Mouse (Mus musculus) kidney, adult 2 months (tissue): Measurements from ENCODE around the gene Ldb2. TPM values are rescaled to one million over a fixed set of nuclear protein-coding genes. Genes with fewer than 3 reads are reported as not detected.

ENCODE experiments used
- DNase-seq: peaks from one replicate; pipeline ENCODE4 v3.0.0; 2021
- H3K27ac ChIP-seq: fragments of 200-500 bp; 2 replicates; pipeline ENCODE4 v1.5.1; 2012; ENCODE audit warnings: low read depth, low read length, control low read depth, inconsistent platforms; ENCODE audit not compliant: insufficient read depth
- H3K27me3 ChIP-seq: fragments of 200-500 bp; replicated peaks from 2 replicates; pipeline ENCODE4 v1.6.1; 2012; ENCODE audit warnings: mild to moderate bottlenecking, moderate library complexity, low read length, inconsistent platforms; ENCODE audit not compliant: control insufficient read depth, insufficient read depth
- H3K36me3 ChIP-seq: fragments of 200-500 bp; 2 replicates; pipeline ENCODE4 v1.6.1; 2012; ENCODE audit warnings: mild to moderate bottlenecking, moderate library complexity, low read length, inconsistent platforms; ENCODE audit not compliant: control insufficient read depth, insufficient read depth
- H3K4me1 ChIP-seq: fragments of 200-500 bp; 2 replicates; pipeline ENCODE4 v1.6.1; 2011; ENCODE audit warnings: low read length; ENCODE audit not compliant: control insufficient read depth, insufficient read depth
- H3K4me3 ChIP-seq: fragments of 200-500 bp; 2 replicates; pipeline ENCODE4 v1.5.1; 2011; ENCODE audit warnings: mild to moderate bottlenecking, low read depth, low read length, control low read depth; ENCODE audit not compliant: insufficient read depth
- CTCF ChIP-seq: fragments of 200-500 bp; conservative IDR thresholded peaks from 2 replicates; pipeline ENCODE4 v1.5.1; 2011; ENCODE audit warnings: low read depth, mild to moderate bottlenecking, control low read depth, low read length, moderate library complexity, mixed read lengths; ENCODE audit not compliant: insufficient read depth, insufficient read length
- POLR2A ChIP-seq: fragments of 200-500 bp; IDR thresholded peaks from one replicate; pipeline ENCODE4 v1.6.1; 2011; ENCODE audit warnings: low read depth, low read length, control low read depth
- WGBS: fragments of 180-500 bp; shearing (Covaris S2); methylation state at CpG from one replicate; pipeline ENCODE4 v1.1.7; 2018; 5-methylcytosine and 5-hydroxymethylcytosine counted together
- polyA plus RNA-seq: library from polyadenylated mRNA; depleted of rRNA; stranded (reverse); fragments of >200 nt; gene quantifications from 2 replicates; pipeline ENCODE4 v1.2.3, GENCODE M21; 2012

Gene Ldb2
- polyA plus RNA-seq, 1 experiment: 55.0 TPM

DNA sequence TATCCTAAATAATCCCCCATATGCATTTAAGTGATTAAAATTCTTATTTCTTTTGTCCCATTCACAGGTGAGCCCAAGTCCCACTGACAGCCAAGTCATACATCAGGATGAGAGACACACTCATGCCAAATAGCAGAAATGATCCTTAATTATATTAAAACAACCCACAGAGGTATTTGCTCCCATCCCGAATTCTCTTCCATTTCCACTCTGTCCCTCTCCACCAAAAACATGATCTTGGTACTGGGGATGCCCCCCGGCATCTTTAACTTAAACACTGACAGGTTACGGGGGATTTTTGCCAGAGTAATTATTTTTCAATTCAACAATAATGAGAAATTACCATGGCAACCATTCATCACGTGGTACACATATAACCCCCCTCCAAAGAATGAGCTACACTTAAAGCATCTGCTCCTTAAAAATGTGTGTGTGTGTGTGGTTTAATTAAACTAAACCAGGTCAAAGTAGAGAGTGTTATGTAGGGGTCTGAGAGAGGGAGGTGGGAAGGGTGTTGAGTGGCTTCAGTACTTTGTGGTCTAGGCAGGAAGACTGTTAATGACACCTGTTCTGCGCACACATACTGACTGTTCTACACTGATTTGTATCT is 123.2 kb downstream of the Ldb2 start:
- no peak for DNase-seq
- no peak overlapping the region for H3K27ac ChIP-seq
- H3K36me3 ChIP-seq: no peaks in the 10 kb centered on the region
- TF ChIP-seq POLR2A (no peak), CTCF (no peak)
- H3K4me3 ChIP-seq: no peak overlapping the region
- 88% methylated on average over 5 of the region's 5 CpGs for WGBS
- no peaks in the 10 kb centered on the region for H3K4me1 ChIP-seq
- H3K27me3 ChIP-seq: no peaks in the 10 kb centered on the region

- H3K27ac ChIP-seq: peak overlapping the region; percentile 76; the same call in 1 of the 2 replicates
- no peaks in the 10 kb centered on the region for H3K4me1 ChIP-seq
- no peaks in the 10 kb centered on the region for H3K27me3 ChIP-seq
- no peak overlapping the region for H3K4me3 ChIP-seq
- peak; percentile 58 for DNase-seq
- no peaks in the 10 kb centered on the region for H3K36me3 ChIP-seq
- TF ChIP-seq POLR2A: no peak
- TF ChIP-seq CTCF: no peak
- WGBS: 24% methylated on average over 2 of the region's 2 CpGs
Measured at GRCm38 (mm10) chr5:44670336-44670735, 129.1 kb downstream of the Ldb2 start.

- 77% methylated on average over 3 of the region's 3 CpGs for WGBS
- no peaks in the 10 kb centered on the region for H3K4me1 ChIP-seq
- TF ChIP-seq POLR2A: no peak
- no peak for TF ChIP-seq CTCF
- no peaks in the 10 kb centered on the region for H3K36me3 ChIP-seq
- H3K4me3 ChIP-seq: no peak overlapping the region
- DNase-seq: no peak
- no peak overlapping the region for H3K27ac ChIP-seq
- no peaks in the 10 kb centered on the region for H3K27me3 ChIP-seq
Measured at GRCm38 (mm10) chr5:44667907-44668306, 131.6 kb downstream of the Ldb2 start.

DNA sequence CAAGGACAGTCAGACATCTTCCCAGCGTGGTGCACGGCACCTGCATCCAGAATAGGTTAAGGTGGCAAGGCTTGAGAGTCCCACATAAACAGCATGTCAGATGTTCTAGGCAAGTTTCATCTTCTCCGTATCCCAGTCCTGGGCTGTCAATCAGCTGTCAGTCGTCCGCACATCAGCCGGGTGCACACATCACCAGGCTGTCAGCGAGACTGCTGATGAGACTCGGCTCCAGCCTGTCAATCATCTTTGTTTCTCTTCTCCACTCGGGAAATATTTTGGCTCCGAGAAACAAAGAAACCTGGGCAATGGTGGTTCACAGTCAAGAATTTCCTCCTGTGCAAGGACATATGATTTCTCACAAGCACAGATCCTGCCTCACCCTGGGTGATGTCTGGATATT is 132.1 kb downstream of the Ldb2 start:
- no peak for DNase-seq
- TF ChIP-seq POLR2A: no peak
- TF ChIP-seq CTCF: no peak
- Histone ChIP-seq H3K27ac (no peak overlapping the region), H3K27me3 (no peaks in the 10 kb centered on the region), H3K36me3 (no peaks in the 10 kb centered on the region), H3K4me3 (no peak overlapping the region), H3K4me1 (no peaks in the 10 kb centered on the region)
- 88% methylated on average over 10 of the region's 10 CpGs for WGBS

DNA sequence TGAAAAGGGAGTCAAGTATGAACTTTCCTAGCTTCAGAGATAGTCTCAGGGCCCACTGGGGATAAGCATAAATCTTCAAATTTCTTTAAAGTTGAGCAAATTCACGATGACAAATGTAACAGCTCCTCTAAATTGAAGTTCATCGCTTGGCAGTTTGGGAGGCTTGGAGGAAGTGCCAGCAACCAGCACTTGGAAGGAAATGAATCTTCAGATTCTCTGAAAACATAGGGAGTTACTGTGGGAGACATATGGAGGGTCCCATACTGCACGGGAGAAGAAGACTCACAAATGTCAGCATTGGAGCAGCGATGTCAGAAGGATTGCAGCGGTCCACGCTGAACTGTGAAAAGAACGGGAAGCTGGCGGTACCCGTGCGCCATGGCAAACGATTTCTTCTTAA is 139.8 kb downstream of the Ldb2 start:
- no peak for DNase-seq
- TF ChIP-seq CTCF: no peak
- no peak for TF ChIP-seq POLR2A
- Histone ChIP-seq H3K4me3 (no peak overlapping the region), H3K27me3 (no peaks in the 10 kb centered on the region), H3K4me1 (no peaks in the 10 kb centered on the region), H3K27ac (no peak overlapping the region), H3K36me3 (no peaks in the 10 kb centered on the region)
- 77% methylated on average over 11 of the region's 11 CpGs for WGBS

- Histone ChIP-seq H3K36me3 (no peaks in the 10 kb centered on the region), H3K4me3 (no peak overlapping the region), H3K27ac (no peak overlapping the region), H3K27me3 (no peaks in the 10 kb centered on the region), H3K4me1 (no peaks in the 10 kb centered on the region)
- no peak for DNase-seq
- 91% methylated on average over 1 of the region's 1 CpGs for WGBS
- TF ChIP-seq POLR2A (no peak), CTCF (no peak)
Measured at GRCm38 (mm10) chr5:44656707-44657106, 142.8 kb downstream of the Ldb2 start.

- peak overlapping the region; percentile 50; the same call in 1 of the 2 replicates for H3K27ac ChIP-seq
- 31% methylated on average over 9 of the region's 9 CpGs for WGBS
- TF ChIP-seq CTCF (no peak), POLR2A (no peak)
- no peaks in the 10 kb centered on the region for H3K36me3 ChIP-seq
- DNase-seq: no peak
- H3K4me3 ChIP-seq: no peak overlapping the region
- no peaks in the 10 kb centered on the region for H3K27me3 ChIP-seq
- no peaks in the 10 kb centered on the region for H3K4me1 ChIP-seq
Measured at GRCm38 (mm10) chr5:44654403-44654802, 145.1 kb downstream of the Ldb2 start.
